Mouse (Mus musculus) bone marrow macrophage, adult 2 months (primary cell): ENCODE data around the gene Cyp2s1. TPM values are rescaled to one million over a fixed set of nuclear protein-coding genes. Genes with fewer than 3 reads are reported as not detected.
"Not testable (repeated sequence)": the region's sequence is repeated elsewhere in the genome, so short reads cannot be mapped to it uniquely, and the experiment has no call there.

Experiments used
- H3K27ac ChIP-seq: 2 replicates; pipeline ENCODE4 v1.5.1; 2012; ENCODE audit warnings: low read depth, low read length; ENCODE audit not compliant: insufficient read depth
- H3K4me1 ChIP-seq: 2 replicates; pipeline ENCODE4 v1.6.1; 2012; ENCODE audit warnings: low read length; ENCODE audit not compliant: control insufficient read depth, insufficient read depth
- H3K4me3 ChIP-seq: 2 replicates; pipeline ENCODE4 v1.5.1; 2012; ENCODE audit warnings: mild to moderate bottlenecking, low read length, moderate library complexity; ENCODE audit not compliant: insufficient read depth
- CTCF ChIP-seq: IDR thresholded peaks from 2 replicates; pipeline ENCODE4 v1.5.1; 2012; ENCODE audit warnings: low read depth, mild to moderate bottlenecking, low read length, moderate library complexity
- POLR2A ChIP-seq: IDR thresholded peaks from 2 replicates; pipeline ENCODE4 v1.6.1; 2012; ENCODE audit warnings: mild to moderate bottlenecking, low read depth, low read length, borderline replicate concordance
- polyA plus RNA-seq: library from polyadenylated mRNA; stranded (reverse); fragments of >200 nt; gene quantifications from 2 replicates; pipeline ENCODE4 v1.2.4, GENCODE M21; 2012; ENCODE audit not compliant: missing spikeins, insufficient read depth, insufficient read length

The Cyp2s1 gene
- polyA plus RNA-seq, 1 experiment = 0.34 TPM

- peaks cover 10% of the 10 kb centered on the region for H3K4me1 ChIP-seq
- H3K27ac ChIP-seq = no peak overlapping the region
- TF ChIP-seq CTCF = no peak
- TF ChIP-seq POLR2A = no peak
- no peak overlapping the region for H3K4me3 ChIP-seq
Observed at GRCm38 (mm10) chr7:25793679-25794078, 23.0 kb downstream of the Cyp2s1 start.

DNA sequence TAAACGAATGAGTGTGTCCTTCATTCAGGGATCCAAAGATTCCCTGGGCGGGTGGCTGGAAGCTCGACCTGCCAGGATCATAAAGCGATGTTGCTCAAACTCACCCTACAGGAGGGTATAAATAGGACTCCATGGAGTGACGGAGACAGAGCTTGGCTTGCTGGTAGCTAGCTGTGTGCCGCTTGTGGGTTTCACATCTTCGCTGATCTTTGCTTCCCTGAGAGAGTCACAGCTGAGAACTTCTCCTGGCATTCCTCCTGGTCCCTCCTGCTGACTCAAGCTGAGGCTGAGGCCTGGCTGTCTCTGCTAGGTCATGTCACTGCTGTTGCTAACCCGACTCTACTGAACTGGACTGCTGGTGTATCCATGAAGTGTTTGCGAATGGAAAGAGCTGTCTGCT lies 23.7 kb downstream of the Cyp2s1 start:
- H3K4me3 ChIP-seq, H3K27ac ChIP-seq, H3K4me1 ChIP-seq: not testable (repeated sequence)

GRCm38 (mm10) chr7:25790615-25791014 lies 26.1 kb downstream of the Cyp2s1 start:
- Histone ChIP-seq H3K4me3 (no peak overlapping the region), H3K4me1 (peaks cover 18% of the 10 kb centered on the region), H3K27ac (no peak overlapping the region)
- no peak for TF ChIP-seq CTCF
- no peak for TF ChIP-seq POLR2A

DNA sequence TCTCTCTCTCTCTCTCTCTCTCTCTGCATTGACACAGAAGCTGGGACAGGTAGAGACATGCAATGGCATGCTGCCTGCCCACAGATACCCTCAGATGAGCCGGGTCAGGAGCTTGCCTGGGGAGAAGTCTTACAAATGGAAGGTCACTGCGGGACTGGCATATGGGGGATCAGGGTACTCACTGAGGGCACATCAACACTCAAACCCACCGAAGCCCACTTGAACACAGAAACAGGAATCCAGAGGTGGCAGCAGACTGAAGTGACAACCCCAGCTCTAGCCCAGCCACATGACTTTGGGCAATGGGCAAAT lies 27.6 kb downstream of the Cyp2s1 start:
- TF ChIP-seq CTCF (no peak), POLR2A (no peak)
- H3K4me3 ChIP-seq = no peak overlapping the region
- H3K27ac ChIP-seq = no peak overlapping the region
- peaks cover 22% of the 10 kb centered on the region for H3K4me1 ChIP-seq

- Histone ChIP-seq H3K4me1 (peaks cover 22% of the 10 kb centered on the region), H3K27ac (no peak within 1 kb of the TSS)
Observed at GRCm38 (mm10) chr7:25788220-25789128, 28.2 kb downstream of the Cyp2s1 start, which contains the start of gene Axl. Gene Axl, minus strand, starts transcription at chr7:25788705.

GRCm38 (mm10) chr7:25787456-25788219 lies 29.1 kb downstream of the Cyp2s1 start:
- no peak overlapping the region for H3K27ac ChIP-seq
- H3K4me3 ChIP-seq = no peak overlapping the region
- peaks cover 22% of the 10 kb centered on the region for H3K4me1 ChIP-seq
- TF ChIP-seq CTCF (no peak), POLR2A (no peak)

More at GRCm38 (mm10) chr7:25788220-25789128, 28.2 kb downstream of the Cyp2s1 start, which contains the start of gene Axl:
- no peak within 1 kb of the TSS for H3K4me3 ChIP-seq
- TF ChIP-seq POLR2A (no peak), CTCF (no peak)

DNA sequence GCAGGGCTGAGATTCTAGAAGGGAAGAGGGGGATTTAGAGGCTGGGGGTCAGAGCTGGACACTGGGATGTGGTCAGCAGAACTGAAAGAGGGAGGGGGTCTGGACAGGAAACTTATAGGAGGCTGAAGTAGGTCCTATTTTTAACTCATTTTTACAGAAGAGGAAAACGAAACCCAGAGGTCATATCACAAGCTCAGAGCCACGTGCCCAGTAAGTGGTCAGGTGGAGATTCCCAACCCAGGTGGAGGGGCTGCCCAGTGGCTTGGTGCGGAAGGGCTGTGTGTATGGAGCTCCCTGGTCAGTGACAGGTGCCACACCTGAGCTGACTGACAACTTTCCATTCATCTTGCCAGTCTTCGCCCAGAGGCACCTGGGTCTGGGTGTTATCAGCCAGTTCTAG lies 29.7 kb downstream of the Cyp2s1 start:
- H3K4me3 ChIP-seq = no peak overlapping the region
- H3K27ac ChIP-seq = no peak overlapping the region
- H3K4me1 ChIP-seq = peaks cover 26% of the 10 kb centered on the region
- TF ChIP-seq POLR2A (no peak), CTCF (no peak)

DNA sequence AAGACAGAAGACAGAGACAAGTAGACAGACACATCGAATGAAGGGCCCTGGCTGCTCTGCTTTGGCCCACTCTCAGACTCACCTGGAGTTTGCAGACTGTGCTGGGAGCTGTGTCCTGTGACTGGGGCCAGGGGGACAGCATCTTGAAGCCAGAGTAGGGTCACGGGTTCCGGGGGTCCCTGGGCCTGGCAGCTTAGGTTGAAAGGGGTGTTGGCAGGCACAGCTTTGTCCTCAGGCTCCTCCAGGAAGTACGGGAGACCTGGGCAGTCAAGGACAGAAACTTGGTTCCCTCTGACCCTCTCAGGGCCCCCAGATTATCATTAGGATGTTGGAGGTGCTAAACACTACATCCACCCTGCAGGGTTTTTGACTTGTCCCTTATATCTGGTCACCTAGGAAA lies 31.0 kb downstream of the Cyp2s1 start:
- TF ChIP-seq POLR2A (no peak), CTCF (no peak)
- Histone ChIP-seq H3K27ac (no peak overlapping the region), H3K4me3 (no peak overlapping the region), H3K4me1 (peaks cover 26% of the 10 kb centered on the region)

GRCm38 (mm10) chr7:25784808-25785207 lies 31.9 kb downstream of the Cyp2s1 start:
- Histone ChIP-seq H3K4me1 (peaks cover 19% of the 10 kb centered on the region), H3K4me3 (no peak overlapping the region), H3K27ac (no peak overlapping the region)
- TF ChIP-seq CTCF (no peak), POLR2A (no peak)

GRCm38 (mm10) chr7:25783746-25784145 lies 33.0 kb downstream of the Cyp2s1 start:
- H3K4me1 ChIP-seq = peaks cover 19% of the 10 kb centered on the region
- no peak overlapping the region for H3K4me3 ChIP-seq
- H3K27ac ChIP-seq = no peak overlapping the region
- TF ChIP-seq CTCF (no peak), POLR2A (no peak)
